Mouse (Mus musculus) telencephalon, adult 2 months (tissue): ENCODE results near the gene Fbln5.
A peak's percentile ranks its signal among the peaks of the same experiment; 100 is the strongest.

Experiments used
- DNase-seq: peaks from one replicate; pipeline ENCODE4 v3.0.0-alpha.2; 2011; ENCODE audit warnings: low read depth, low spot score

Gene Fbln5

DNA sequence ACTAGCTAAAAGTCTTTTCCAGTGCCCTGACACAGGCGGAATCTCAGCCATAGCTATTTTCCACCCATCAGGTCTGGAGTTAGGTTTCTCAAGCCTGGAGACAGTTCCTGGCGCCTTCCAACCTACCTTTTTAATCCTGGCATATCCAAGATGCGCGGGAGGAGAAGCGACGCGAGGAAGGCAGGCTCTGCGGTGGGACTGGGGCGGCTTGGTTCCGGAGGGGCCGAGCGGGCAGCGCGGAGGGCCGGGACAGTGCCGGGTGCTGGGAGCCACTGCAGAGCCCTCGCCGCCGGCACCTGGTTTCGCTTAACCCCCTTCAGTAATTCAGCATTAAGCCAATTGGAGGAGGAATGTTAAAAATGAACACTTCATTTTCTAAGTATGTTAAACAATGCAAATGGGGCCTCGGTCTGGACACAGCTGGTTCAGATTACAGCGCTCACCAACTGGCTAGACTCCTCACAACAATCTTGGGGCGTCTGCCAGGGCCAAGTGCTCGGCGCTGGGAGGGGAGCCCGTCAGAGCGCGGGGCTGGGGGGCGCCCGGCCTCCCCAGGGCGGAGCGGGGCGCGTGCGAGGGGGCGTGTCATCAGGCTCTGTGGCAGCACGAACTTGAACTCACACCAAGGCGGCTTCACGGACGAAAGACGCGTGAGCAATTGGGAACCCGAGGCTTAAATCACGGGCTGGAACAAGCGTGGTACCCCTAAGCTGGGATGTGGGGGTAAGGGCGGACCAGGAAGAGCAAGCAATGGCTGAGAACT lies at the start of gene Fbln5:
Gene Fbln5 (minus strand): TSS at position 448 of the 763 bp plus-strand sequence.
- DNase-seq = no peak

DNA sequence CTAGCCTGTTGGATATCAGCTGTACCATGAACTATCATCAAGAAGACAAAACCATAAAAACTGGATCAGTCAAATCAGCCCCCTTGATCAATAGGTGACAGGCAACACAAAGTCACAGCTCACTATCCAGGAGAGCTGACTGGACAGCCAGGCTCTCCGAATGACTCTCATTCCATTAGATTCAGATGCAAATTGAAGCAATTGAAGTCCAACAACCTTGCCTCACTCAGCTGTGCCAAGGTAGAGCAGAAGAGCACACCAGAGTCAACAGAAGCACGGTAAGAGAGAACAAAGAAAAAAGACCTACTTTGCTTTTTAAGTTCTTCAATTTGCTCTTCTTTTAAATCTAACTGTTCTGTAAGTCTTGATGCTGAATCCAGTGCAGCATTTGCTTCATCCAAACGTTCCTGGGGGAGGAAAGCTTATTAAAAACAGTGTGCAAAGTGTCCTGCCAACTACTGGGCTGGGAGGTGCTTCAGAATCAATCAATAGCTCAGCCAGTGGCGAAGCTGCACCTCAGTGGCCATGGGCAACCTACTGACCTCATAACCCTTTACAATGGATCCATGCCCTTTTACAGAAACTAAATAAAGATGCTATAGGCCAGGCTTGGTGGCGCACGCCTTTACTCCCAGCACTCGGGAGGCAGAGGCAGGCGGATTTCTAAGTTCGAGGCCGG lies 43.6 kb upstream of the Fbln5 start:
- DNase-seq = no peak

- no peak for DNase-seq
Observed at GRCm38 (mm10) chr12:101860256-101860655, 41.4 kb upstream of the Fbln5 start.

DNA sequence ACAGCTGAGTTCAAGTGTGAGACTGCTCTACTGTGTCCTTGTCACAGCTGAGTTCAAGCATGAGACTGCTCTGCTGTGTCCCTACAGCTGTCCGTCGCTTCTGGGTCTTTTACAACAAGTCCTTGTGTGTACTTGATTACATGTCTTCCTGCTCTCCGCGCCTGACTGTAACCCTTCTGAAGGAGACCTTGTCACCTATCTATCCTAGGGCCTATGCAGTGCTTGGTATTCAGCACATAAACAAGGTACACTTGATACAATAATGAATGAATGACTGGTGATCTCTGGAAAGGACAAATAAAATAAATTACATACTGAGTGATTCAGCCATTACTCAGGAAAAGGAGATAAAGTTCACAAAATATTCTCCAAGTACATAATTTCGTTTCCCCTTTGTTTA lies 39.2 kb upstream of the Fbln5 start:
- DNase-seq = no peak

GRCm38 (mm10) chr12:101854336-101854735 lies 35.5 kb upstream of the Fbln5 start:
- DNase-seq = no peak

- peak; percentile 36 for DNase-seq
Observed at GRCm38 (mm10) chr12:101851846-101852564, 33.1 kb upstream of the Fbln5 start.

GRCm38 (mm10) chr12:101851314-101851713 lies 32.5 kb upstream of the Fbln5 start:
- DNase-seq = no peak

GRCm38 (mm10) chr12:101836546-101837274 lies 17.9 kb upstream of the Fbln5 start:
- DNase-seq = no peak

- no peak for DNase-seq
Observed at GRCm38 (mm10) chr12:101834715-101835114, 15.9 kb upstream of the Fbln5 start.

- DNase-seq = no peak
Observed at GRCm38 (mm10) chr12:101833776-101834175, 14.9 kb upstream of the Fbln5 start.

GRCm38 (mm10) chr12:101833115-101833506 lies 14.3 kb upstream of the Fbln5 start:
- DNase-seq = no peak

- DNase-seq = no peak
Observed at GRCm38 (mm10) chr12:101832179-101833114, 13.6 kb upstream of the Fbln5 start.

DNA sequence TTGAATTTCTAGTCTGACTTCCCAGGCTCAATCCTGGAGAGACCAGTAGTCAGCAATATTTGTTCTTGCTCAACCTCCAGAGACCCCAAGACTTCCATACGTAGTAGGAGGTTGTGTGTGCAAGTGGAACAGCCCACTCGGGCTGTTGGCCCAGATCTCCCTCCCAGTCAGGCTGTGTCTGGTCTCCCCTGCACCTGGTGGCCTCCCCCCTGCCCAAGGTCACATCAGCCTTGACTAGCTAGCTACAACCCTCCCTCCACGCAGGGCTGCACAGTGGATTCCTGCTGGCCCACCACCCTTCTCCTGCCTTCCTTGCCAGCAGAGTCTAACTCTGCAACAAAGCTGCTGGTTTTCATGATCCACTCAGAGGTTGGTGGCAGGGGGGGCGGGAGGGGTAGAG lies 12.4 kb upstream of the Fbln5 start:
- DNase-seq = no peak

DNA sequence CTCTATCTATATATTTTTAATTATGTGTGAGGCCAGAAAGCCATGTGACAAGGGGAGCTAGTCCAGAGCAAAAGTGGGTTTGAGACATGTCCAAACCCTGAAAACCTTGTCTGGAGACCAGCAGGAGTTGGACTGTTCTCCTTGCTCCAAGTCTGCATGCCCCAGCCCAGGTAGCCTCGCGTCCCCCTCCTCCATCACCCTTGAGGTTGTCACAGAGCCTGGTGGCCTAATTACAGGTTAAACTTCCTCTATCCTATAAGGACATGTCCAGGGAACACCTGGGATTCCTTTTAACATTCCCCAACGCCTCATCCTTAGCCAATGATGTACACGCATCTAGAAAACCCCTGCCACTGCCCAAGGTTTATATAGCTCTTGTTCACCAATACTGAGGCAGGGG lies 4.3 kb upstream of the Fbln5 start:
- no peak for DNase-seq

DNA sequence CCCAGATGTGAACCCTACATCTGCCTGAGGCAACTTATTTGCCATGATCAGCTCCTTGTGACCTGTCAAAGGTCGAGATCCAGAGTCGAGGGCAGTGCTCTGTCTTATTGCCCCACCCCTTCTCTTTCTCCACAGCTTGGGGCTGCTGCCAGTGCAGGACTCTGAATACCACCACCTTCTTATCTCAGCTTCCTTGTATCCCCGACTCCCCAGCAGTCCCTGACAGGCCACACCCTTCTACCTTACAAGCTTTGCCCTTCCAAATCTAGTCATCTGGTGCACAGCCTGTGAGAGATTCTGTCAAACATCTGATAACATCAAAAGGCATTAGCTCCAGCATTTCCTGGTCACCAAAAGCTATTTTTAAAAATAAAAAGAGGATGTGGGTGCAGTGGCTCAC lies 2.7 kb upstream of the Fbln5 start:
- no peak for DNase-seq

DNA sequence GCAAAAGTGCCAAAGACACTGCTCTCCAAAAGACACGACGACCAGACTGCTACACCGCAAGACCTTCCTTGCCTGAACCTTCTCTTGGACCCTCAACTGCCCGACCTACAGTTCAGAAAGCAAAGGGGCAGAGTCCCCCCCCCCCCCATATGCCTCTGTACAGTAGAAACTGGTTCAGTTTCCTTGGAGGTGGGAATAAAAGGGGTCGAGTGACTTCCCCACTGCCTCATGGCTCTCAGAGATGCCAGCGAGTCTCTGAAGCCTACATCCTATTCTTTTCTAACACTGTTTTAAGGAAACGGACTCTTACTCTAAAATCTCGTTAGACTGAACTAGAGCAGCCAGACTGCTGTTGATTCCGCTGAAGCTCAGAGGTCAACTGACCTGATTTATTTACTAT lies 715 bp upstream of the Fbln5 start:
- no peak for DNase-seq

- no peak for DNase-seq
Observed at GRCm38 (mm10) chr12:101818246-101818607, 628 bp downstream of the Fbln5 start.

DNA sequence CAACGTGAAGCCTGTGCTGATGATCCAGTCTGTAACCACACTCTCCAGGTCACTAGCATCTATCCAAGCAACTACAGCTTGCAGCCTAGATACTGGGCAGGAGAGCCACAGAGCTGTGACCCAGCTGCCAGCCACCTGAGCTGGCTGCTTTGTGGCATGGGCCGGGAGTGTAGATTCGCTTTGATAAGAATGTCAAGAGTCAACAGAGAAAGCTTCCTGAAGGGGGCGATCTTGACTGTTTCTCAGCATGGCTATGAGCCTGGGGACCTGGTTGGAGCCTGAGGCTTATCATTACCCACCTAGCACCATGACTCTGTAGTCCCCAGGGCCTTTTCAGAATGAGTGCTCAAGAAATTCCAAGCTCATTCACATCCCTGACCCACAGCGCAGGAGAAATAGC lies 2.0 kb downstream of the Fbln5 start:
- no peak for DNase-seq

DNA sequence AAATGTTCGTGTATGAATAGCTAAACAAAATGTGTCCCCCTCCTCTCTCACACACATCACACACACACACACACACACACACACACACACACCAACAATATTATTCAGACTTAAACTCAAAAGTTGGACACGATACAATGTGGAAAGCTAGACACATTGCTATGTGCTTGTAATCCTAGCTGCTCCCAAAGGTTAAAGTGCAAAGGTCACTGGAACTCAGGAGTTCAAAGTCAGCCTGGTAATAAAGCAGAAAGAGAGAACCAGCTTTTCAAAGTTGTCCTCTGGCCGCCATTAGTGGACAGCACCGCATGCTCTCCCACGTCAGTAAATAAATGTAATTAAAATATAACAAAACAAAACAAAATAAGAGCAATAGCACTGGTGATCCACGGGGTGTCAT lies 3.1 kb downstream of the Fbln5 start:
- no peak for DNase-seq

DNA sequence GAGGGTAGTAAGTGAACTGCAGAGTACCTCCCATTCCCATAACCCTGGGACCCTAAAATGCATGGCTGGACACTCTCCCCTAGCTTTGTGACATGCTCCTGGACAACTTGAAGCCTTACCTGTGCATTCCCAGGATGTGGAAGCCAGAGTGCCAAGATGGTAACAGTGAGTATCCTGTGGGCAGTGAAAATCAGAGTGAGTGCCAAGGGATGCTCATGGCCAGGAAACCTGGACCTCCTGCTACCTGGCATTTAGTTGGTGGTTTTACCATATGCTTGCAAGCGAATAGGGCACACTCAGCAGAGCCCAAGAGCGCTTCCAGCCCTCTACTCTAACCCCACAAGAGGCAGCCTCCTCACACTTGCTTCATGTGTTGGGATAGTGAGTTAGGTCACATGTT lies 4.4 kb downstream of the Fbln5 start:
- no peak for DNase-seq

DNA sequence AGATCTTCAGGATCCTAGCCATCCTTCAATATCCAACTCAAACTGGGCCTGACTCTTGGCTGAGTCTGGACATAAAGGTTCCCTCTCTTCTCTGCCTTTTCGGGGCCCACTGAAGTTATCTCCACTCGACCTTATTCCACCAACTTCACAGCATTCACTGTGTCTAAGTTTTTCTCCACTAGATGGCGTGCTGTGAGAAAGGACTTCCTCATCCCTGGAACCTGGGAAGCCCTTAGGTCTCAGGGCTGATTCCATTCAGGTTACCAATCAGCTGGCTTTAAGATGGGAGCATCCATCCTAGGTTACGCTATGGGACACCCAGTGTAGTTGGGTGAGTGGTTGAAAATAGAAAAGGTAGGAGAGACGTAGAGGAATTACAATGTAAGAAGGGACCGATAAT lies 7.7 kb downstream of the Fbln5 start:
- DNase-seq = no peak
